Mouse (Mus musculus): ENCODE measurements around the gene Cask.

Cask gene

GRCm38 (mm10) chrX:13621473-13621872 is 229.7 kb downstream of the Cask start:
- DNase-seq: no peak

GRCm38 (mm10) chrX:13618476-13618875 is 232.7 kb downstream of the Cask start:
- no peak for DNase-seq

- DNase-seq: no peak
These were observed 233.9 kb downstream of the Cask start for GRCm38 (mm10) chrX:13617294-13617693.

- DNase-seq: no peak
These were observed 234.4 kb downstream of the Cask start for GRCm38 (mm10) chrX:13616726-13617125.

GRCm38 (mm10) chrX:13612115-13612514 is 239.1 kb downstream of the Cask start:
- no peak for DNase-seq

- no peak for DNase-seq
These were observed 240.1 kb downstream of the Cask start for GRCm38 (mm10) chrX:13611114-13611513.

GRCm38 (mm10) chrX:13607752-13608151 is 243.4 kb downstream of the Cask start:
- DNase-seq: no peak

GRCm38 (mm10) chrX:13606741-13607140 is 244.4 kb downstream of the Cask start:
- no peak for DNase-seq

GRCm38 (mm10) chrX:13599966-13600365 is 251.2 kb downstream of the Cask start:
- DNase-seq: no peak

GRCm38 (mm10) chrX:13599373-13599772 is 251.8 kb downstream of the Cask start:
- no peak for DNase-seq

- no peak for DNase-seq
These were observed 273.5 kb downstream of the Cask start for GRCm38 (mm10) chrX:13577647-13578046.

- no peak for DNase-seq
These were observed 274.6 kb downstream of the Cask start for GRCm38 (mm10) chrX:13576606-13577005.

- DNase-seq: no peak
These were observed 276.3 kb downstream of the Cask start for GRCm38 (mm10) chrX:13574872-13575271.

GRCm38 (mm10) chrX:13574298-13574697 is 276.9 kb downstream of the Cask start:
- DNase-seq: no peak

- DNase-seq: no peak
These were observed 296.7 kb downstream of the Cask start for GRCm38 (mm10) chrX:13554504-13554903.

GRCm38 (mm10) chrX:13552288-13552687 is 298.9 kb downstream of the Cask start:
- DNase-seq: no peak

- DNase-seq: no peak
These were observed 299.6 kb downstream of the Cask start for GRCm38 (mm10) chrX:13551566-13551965.

GRCm38 (mm10) chrX:13549100-13549499 is 302.1 kb downstream of the Cask start:
- no peak for DNase-seq

- DNase-seq: no peak
These were observed 329.9 kb downstream of the Cask start for GRCm38 (mm10) chrX:13521288-13521687.

- peak; percentile 15 to 50 for DNase-seq
These were observed 330.6 kb downstream of the Cask start for GRCm38 (mm10) chrX:13520566-13520965.

- peak in 1 of 2 experiments; percentile 16 for DNase-seq
These were observed 331.8 kb downstream of the Cask start for GRCm38 (mm10) chrX:13519408-13519783.

- DNase-seq: peak in 1 of 2 experiments; percentile 19
These were observed 332.3 kb downstream of the Cask start for GRCm38 (mm10) chrX:13518781-13519407.

GRCm38 (mm10) chrX:13518019-13518418 is 333.1 kb downstream of the Cask start:
- DNase-seq: no peak

GRCm38 (mm10) chrX:13516451-13516850 is 334.7 kb downstream of the Cask start:
- no peak for DNase-seq

GRCm38 (mm10) chrX:13513864-13514263 is 337.3 kb downstream of the Cask start:
- no peak for DNase-seq

Measured in cerebellum, adult 18-20 months (tissue).